Mouse (Mus musculus) cerebellum, adult 11-12 months (tissue): ENCODE results near the gene Gm597.

Source experiments
- DNase-seq: peaks from one replicate; pipeline ENCODE4 v3.0.0; 2022

Gm597 gene

GRCm38 (mm10) chr1:28780152-28780551, at the start of gene Gm597:
Gene Gm597, minus strand, starts transcription at chr1:28780252.
- DNase-seq, result no peak

GRCm38 (mm10) chr1:28807689-28808088, 27.6 kb upstream of the Gm597 start:
- no peak for DNase-seq

GRCm38 (mm10) chr1:28806618-28807017, 26.6 kb upstream of the Gm597 start:
- DNase-seq, result no peak

- DNase-seq, result no peak
Measured at GRCm38 (mm10) chr1:28800881-28801280, 20.8 kb upstream of the Gm597 start.
